Mouse (Mus musculus) limb, embryonic 10.5 days (tissue): ENCODE measurements around the gene Snx25. TPM values are rescaled to one million over a fixed set of nuclear protein-coding genes. Genes with fewer than 3 reads are reported as not detected.
"Not testable (repeated sequence)": the region's sequence is repeated elsewhere in the genome, so short reads cannot be mapped to it uniquely, and the experiment has no call there.

Experiments used
- DNase-seq: peaks from one replicate; pipeline ENCODE4 v3.0.0-alpha.2; 2017; ENCODE audit warnings: low spot score
- H3K27ac ChIP-seq: fragments of 300-500 bp; sonication (generic); 2 replicates; pipeline ENCODE4 v1.5.1; 2016; ENCODE audit warnings: mild to moderate bottlenecking
- H3K27me3 ChIP-seq: fragments of 300-500 bp; sonication (generic); 2 replicates; pipeline ENCODE4 v1.6.1; 2016; ENCODE audit warnings: low read depth, mild to moderate bottlenecking; ENCODE audit not compliant: poor library complexity, severe bottlenecking
- H3K36me3 ChIP-seq: fragments of 300-500 bp; sonication (generic); 2 replicates; pipeline ENCODE4 v1.6.1; 2016; ENCODE audit warnings: mild to moderate bottlenecking, moderate library complexity
- H3K4me1 ChIP-seq: fragments of 300-500 bp; sonication (generic); 2 replicates; pipeline ENCODE4 v1.6.1; 2016
- H3K4me3 ChIP-seq: fragments of 300-500 bp; sonication (generic); 2 replicates; pipeline ENCODE4 v1.5.1; 2016; ENCODE audit warnings: mild to moderate bottlenecking, moderate library complexity
- H3K9me3 ChIP-seq: fragments of 300-500 bp; sonication (generic); replicated peaks from 2 replicates; pipeline ENCODE4 v1.6.1; 2016; ENCODE audit warnings: mild to moderate bottlenecking
- WGBS: fragments of 180-500 bp; shearing (Covaris S2); methylation state at CpG from one replicate; pipeline ENCODE4 v1.1.7; 2016; 5-methylcytosine and 5-hydroxymethylcytosine counted together
- polyA plus RNA-seq: library from polyadenylated mRNA; unstranded; fragments of >200 nt; fragmentation: Nextera tagmentation; extraction: Ambion mirVana; gene quantifications from 2 replicates; pipeline ENCODE4 v1.2.1, GENCODE M21; 2016

Snx25 gene
- polyA plus RNA-seq, 1 experiment from 2014 or later: 3.7 TPM

- no peak overlapping the region for H3K27ac ChIP-seq
- no peaks in the 10 kb centered on the region for H3K9me3 ChIP-seq
- DNase-seq: no peak
- H3K4me1 ChIP-seq: no peaks in the 10 kb centered on the region
- 92% methylated on average over 3 of the region's 3 CpGs for WGBS
- H3K27me3 ChIP-seq: no peaks in the 10 kb centered on the region
- no peaks in the 10 kb centered on the region for H3K36me3 ChIP-seq
- no peak overlapping the region for H3K4me3 ChIP-seq
These were observed 34.8 kb downstream of the Snx25 start for GRCm38 (mm10) chr8:46117172-46117571.

GRCm38 (mm10) chr8:46113421-46114170 is 38.4 kb downstream of the Snx25 start:
- H3K4me3 ChIP-seq, H3K9me3 ChIP-seq, H3K27ac ChIP-seq, H3K27me3 ChIP-seq, DNase-seq, H3K36me3 ChIP-seq, H3K4me1 ChIP-seq: not testable (repeated sequence)

- Histone ChIP-seq H3K4me1 (peaks cover 7% of the 10 kb centered on the region), H3K27ac (no peak overlapping the region), H3K36me3 (peaks cover 5% of the 10 kb centered on the region), H3K9me3 (no peaks in the 10 kb centered on the region), H3K4me3 (no peak overlapping the region), H3K27me3 (no peaks in the 10 kb centered on the region)
- no peak for DNase-seq
These were observed 44.3 kb downstream of the Snx25 start for GRCm38 (mm10) chr8:46107690-46108089.

- H3K4me1 ChIP-seq: no peaks in the 10 kb centered on the region
- no peaks in the 10 kb centered on the region for H3K27me3 ChIP-seq
- H3K36me3 ChIP-seq: peaks cover 23% of the 10 kb centered on the region
- no peak for DNase-seq
- H3K4me3 ChIP-seq: no peak overlapping the region
- peaks cover 4% of the 10 kb centered on the region; the same call in 1 of the 2 replicates for H3K9me3 ChIP-seq
- WGBS: 96% methylated on average over 11 of the region's 11 CpGs
- H3K27ac ChIP-seq: no peak overlapping the region
These were observed 48.5 kb downstream of the Snx25 start for GRCm38 (mm10) chr8:46103434-46103833.

- DNase-seq: no peak
- Histone ChIP-seq H3K27me3 (no peaks in the 10 kb centered on the region), H3K36me3 (no peaks in the 10 kb centered on the region), H3K4me3 (no peak overlapping the region), H3K4me1 (no peaks in the 10 kb centered on the region), H3K9me3 (no peaks in the 10 kb centered on the region), H3K27ac (no peak overlapping the region)
- 81% methylated on average over 6 of the region's 6 CpGs for WGBS
These were observed 59.1 kb downstream of the Snx25 start for GRCm38 (mm10) chr8:46092667-46093360.

GRCm38 (mm10) chr8:46083141-46083540 is 68.8 kb downstream of the Snx25 start:
- peaks cover 4% of the 10 kb centered on the region; the same call in 1 of the 2 replicates for H3K36me3 ChIP-seq
- H3K9me3 ChIP-seq: no peaks in the 10 kb centered on the region
- no peak for DNase-seq
- no peak overlapping the region for H3K4me3 ChIP-seq
- H3K4me1 ChIP-seq: no peaks in the 10 kb centered on the region
- WGBS: 80% methylated on average over 5 of the region's 5 CpGs
- H3K27ac ChIP-seq: no peak overlapping the region
- no peaks in the 10 kb centered on the region for H3K27me3 ChIP-seq

GRCm38 (mm10) chr8:46081030-46081429 is 70.9 kb downstream of the Snx25 start:
- H3K4me3 ChIP-seq: no peak overlapping the region
- no peak overlapping the region for H3K27ac ChIP-seq
- no peaks in the 10 kb centered on the region for H3K9me3 ChIP-seq
- no peak for DNase-seq
- no peaks in the 10 kb centered on the region for H3K27me3 ChIP-seq
- H3K36me3 ChIP-seq: peaks cover 4% of the 10 kb centered on the region; the same call in 1 of the 2 replicates
- H3K4me1 ChIP-seq: no peaks in the 10 kb centered on the region
- 76% methylated on average over 2 of the region's 2 CpGs for WGBS

- H3K9me3 ChIP-seq: no peaks in the 10 kb centered on the region
- no peak for DNase-seq
- H3K27me3 ChIP-seq: no peaks in the 10 kb centered on the region
- H3K4me3 ChIP-seq: no peak overlapping the region
- H3K36me3 ChIP-seq: peaks cover 4% of the 10 kb centered on the region; the same call in 1 of the 2 replicates
- H3K4me1 ChIP-seq: no peaks in the 10 kb centered on the region
- WGBS: 88% methylated on average over 6 of the region's 6 CpGs
- H3K27ac ChIP-seq: no peak overlapping the region
These were observed 73.1 kb downstream of the Snx25 start for GRCm38 (mm10) chr8:46078866-46079265.

GRCm38 (mm10) chr8:46075223-46075622 is 76.7 kb downstream of the Snx25 start:
- Histone ChIP-seq H3K27ac (no peak overlapping the region), H3K9me3 (no peaks in the 10 kb centered on the region), H3K4me1 (no peaks in the 10 kb centered on the region), H3K36me3 (peaks cover 4% of the 10 kb centered on the region; the same call in 1 of the 2 replicates), H3K27me3 (no peaks in the 10 kb centered on the region), H3K4me3 (no peak overlapping the region)
- DNase-seq: no peak
- WGBS: 96% methylated on average over 5 of the region's 5 CpGs

- no peak overlapping the region for H3K27ac ChIP-seq
These were observed 78.3 kb downstream of the Snx25 start for GRCm38 (mm10) chr8:46073540-46074140.

GRCm38 (mm10) chr8:46072798-46073197 is 79.2 kb downstream of the Snx25 start:
- no peak for DNase-seq
- no peaks in the 10 kb centered on the region for H3K27me3 ChIP-seq
- 88% methylated on average over 5 of the region's 5 CpGs for WGBS

More at GRCm38 (mm10) chr8:46073540-46074140, 78.3 kb downstream of the Snx25 start:
- H3K27me3 ChIP-seq: no peaks in the 10 kb centered on the region
- H3K9me3 ChIP-seq: no peaks in the 10 kb centered on the region
- 85% methylated on average over 2 of the region's 2 CpGs for WGBS
- H3K4me3 ChIP-seq: no peak overlapping the region
- DNase-seq: no peak
- no peaks in the 10 kb centered on the region for H3K4me1 ChIP-seq
- H3K36me3 ChIP-seq: peaks cover 1% of the 10 kb centered on the region; the same call in 1 of the 2 replicates

GRCm38 (mm10) chr8:46040260-46040659 is 111.7 kb downstream of the Snx25 start:
- H3K4me1 ChIP-seq: no peaks in the 10 kb centered on the region
- no peak for DNase-seq
- 0 out of 2 replicates have a peak overlapping the region, but pooled peaks have one; percentile 3 for H3K27ac ChIP-seq
- WGBS: 64% methylated on average over 13 of the region's 13 CpGs
- no peak overlapping the region for H3K4me3 ChIP-seq
- no peaks in the 10 kb centered on the region for H3K36me3 ChIP-seq
- no peaks in the 10 kb centered on the region for H3K27me3 ChIP-seq
- H3K9me3 ChIP-seq: no peaks in the 10 kb centered on the region

More at GRCm38 (mm10) chr8:46072798-46073197, 79.2 kb downstream of the Snx25 start:
- H3K27ac ChIP-seq: no peak overlapping the region
- no peaks in the 10 kb centered on the region for H3K9me3 ChIP-seq
- no peaks in the 10 kb centered on the region for H3K36me3 ChIP-seq
- no peaks in the 10 kb centered on the region for H3K4me1 ChIP-seq
- no peak overlapping the region for H3K4me3 ChIP-seq

GRCm38 (mm10) chr8:46039666-46040065 is 112.3 kb downstream of the Snx25 start:
- WGBS: 89% methylated on average over 1 of the region's 1 CpGs
- H3K36me3 ChIP-seq: no peaks in the 10 kb centered on the region
- no peaks in the 10 kb centered on the region for H3K9me3 ChIP-seq
- H3K27me3 ChIP-seq: no peaks in the 10 kb centered on the region
- no peak for DNase-seq
- no peak overlapping the region for H3K4me3 ChIP-seq
- H3K4me1 ChIP-seq: no peaks in the 10 kb centered on the region
- 0 out of 2 replicates have a peak overlapping the region, but pooled peaks have one; percentile 3 for H3K27ac ChIP-seq
